Mouse (Mus musculus) lung, adult 2 months (tissue): ENCODE results near the gene Atp8a2.

Experiments
- CTCF ChIP-seq: fragments of 200-500 bp; IDR thresholded peaks from 2 replicates; pipeline ENCODE4 v1.5.1; 2011; ENCODE audit warnings: mild to moderate bottlenecking, low read length, control low read depth; ENCODE audit not compliant: insufficient read depth
- POLR2A ChIP-seq: fragments of 200-500 bp; IDR thresholded peaks from 2 replicates; pipeline ENCODE4 v1.6.1; 2011; ENCODE audit warnings: low read depth, mild to moderate bottlenecking, control low read depth, low read length, borderline replicate concordance; ENCODE audit errors: extremely low read depth

- TF ChIP-seq CTCF = no peak
- TF ChIP-seq POLR2A = no peak
Measured at GRCm38 (mm10) chr14:59633988-59634387, 563.0 kb downstream of the Atp8a2 start.
